Mouse (Mus musculus): Measurements from ENCODE around the gene Ret.

The Ret gene

GRCm38 (mm10) chr6:118111810-118112209 lies 85.7 kb downstream of the Ret start:
- DNase-seq (ENCODE audit: low spot score) = no peak
